Mouse (Mus musculus): Measurements from ENCODE around the gene Ccnl1. TPM values are rescaled to one million over a fixed set of nuclear protein-coding genes. Genes with fewer than 3 reads are reported as not detected.
A peak's percentile ranks its signal among the peaks of the same experiment; 100 is the strongest.

Gene Ccnl1
- total and polyA plus RNA-seq, 3 experiments: 20.1 to 56.5 TPM; not detected in 1

DNA sequence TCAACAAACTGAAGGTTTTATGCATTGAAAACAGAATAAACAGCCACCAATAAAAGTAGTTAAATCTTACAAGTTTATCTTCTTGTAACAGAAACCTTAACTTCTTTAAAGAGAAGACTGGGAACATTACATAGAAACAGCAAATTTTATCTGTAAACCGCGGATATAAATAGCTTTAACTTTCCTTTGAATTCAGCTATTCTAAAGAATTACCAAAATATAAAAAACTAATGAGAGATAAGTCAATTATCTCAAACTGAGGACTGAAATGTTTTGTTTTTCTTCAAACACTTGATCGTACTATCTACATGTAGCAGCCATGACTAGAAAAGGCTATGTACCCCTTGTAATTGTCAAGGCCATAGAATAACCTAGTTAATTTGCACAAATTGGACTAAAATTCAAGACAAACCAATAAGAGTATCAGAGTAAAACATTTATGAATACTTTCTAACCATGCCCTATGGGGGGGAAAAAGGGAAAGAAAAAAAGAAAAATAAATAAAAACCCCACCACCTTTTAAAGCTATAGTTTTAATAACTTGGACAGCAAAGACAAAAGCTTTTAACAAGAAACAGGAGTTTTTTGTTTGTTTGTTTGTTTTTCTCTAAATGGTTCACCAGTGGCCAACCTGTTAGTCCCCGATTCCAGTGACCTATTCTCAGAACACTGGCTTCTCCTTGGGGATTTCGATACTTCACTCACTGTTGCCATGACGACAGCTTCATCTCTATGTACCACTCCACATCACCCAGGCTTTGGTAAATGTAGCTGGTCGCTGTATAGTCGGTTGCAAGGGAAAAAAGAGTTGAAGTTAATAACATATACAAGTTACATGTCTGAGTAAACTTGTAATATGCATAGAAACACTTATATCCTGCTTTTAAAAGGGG, 3.3 kb downstream of the Ccnl1 start (continued):
- TF ChIP-seq UBTF (IDR thresholded peaks at IDR 0.05; ENCODE audit: borderline replicate concordance, insufficient read depth, low read depth, low read length) (no peak), SIN3A (IDR thresholded peaks at IDR 0.05; ENCODE audit: low read length) (peak; percentile 69), MEF2A (IDR thresholded peaks at IDR 0.05; ENCODE audit: extremely low read depth, insufficient replicate concordance, low read depth, low read length, poor library complexity, severe bottlenecking) (peak; percentile 98), TBP (IDR thresholded peaks at IDR 0.05; ENCODE audit: low read depth, low read length) (no peak), GATA1 (IDR thresholded peaks at IDR 0.05; ENCODE audit: low read depth, low read length) (peak; percentile 81)

DNA sequence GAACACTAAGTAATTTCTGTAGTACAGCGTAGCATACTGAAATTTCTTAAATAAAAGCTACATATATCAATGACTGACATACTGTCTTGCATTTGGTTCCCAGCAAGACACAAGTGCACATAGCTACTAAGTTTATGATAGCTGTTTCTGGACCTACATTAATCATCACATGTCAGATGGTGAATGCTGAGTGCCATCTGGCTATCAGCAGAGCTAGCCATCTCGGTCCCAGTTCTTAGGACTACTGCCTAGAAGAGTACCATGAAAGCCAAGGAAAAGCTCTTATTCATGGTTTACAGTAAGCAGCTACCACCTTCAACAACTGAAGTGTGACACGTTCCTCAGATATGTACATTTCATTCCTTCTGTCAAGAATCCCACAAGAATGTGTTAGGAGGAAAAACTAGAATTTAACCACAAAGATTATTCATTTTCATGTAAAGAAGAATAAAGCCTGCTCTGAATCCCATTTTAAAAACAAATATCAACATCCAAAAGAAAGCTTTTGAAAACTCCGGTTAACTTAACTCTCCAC, 7.2 kb downstream of the Ccnl1 start:
- TF ChIP-seq TAL1 (IDR thresholded peaks at IDR 0.05; ENCODE audit: low read length) (peak; percentile 24; the same call in 1 of the 2 replicates), POLR2A (IDR thresholded peaks at IDR 0.05; ENCODE audit: control insufficient read depth in 1 of 2, insufficient read depth in 1 of 2, low read depth in 1 of 2, low read length in 2 of 2, poor library complexity in 1 of 2) (peak in 1 of 2 experiments; percentile 31; a peak in 1 of 4 replicates), MAFK (IDR thresholded peaks at IDR 0.05; ENCODE audit: borderline replicate concordance, low read depth, low read length) (no peak)
- Histone ChIP-seq H3K27me3 (ENCODE audit: control insufficient read depth in 1 of 2, insufficient read depth in 2 of 2, low read length in 2 of 2) (no peaks in the 10 kb centered on the region), H3K36me3 (ENCODE audit: control insufficient read depth in 1 of 2, insufficient read depth in 2 of 2, low read length in 2 of 2) (peaks cover 60 to 86% of the 10 kb centered on the region in 2 experiments), H3K9ac (ENCODE audit: control insufficient read depth, low read depth, low read length, poor library complexity, severe bottlenecking) (no peak overlapping the region), H3K9me3 (replicated peaks; ENCODE audit: insufficient read depth, low read length) (no peaks in the 10 kb centered on the region), H3K27ac (ENCODE audit: control insufficient read depth, low read depth, low read length) (no peak overlapping the region), H3K4me1 (ENCODE audit: control insufficient read depth in 1 of 2, insufficient read depth in 2 of 2, low read length in 2 of 2) (peaks cover 10 to 14% of the 10 kb centered on the region in 2 experiments), H3K79me2 (ENCODE audit: control insufficient read depth, insufficient read depth, low read length, poor library complexity) (peaks cover 30% of the 10 kb centered on the region), H3K4me3 (ENCODE audit: control insufficient read depth in 1 of 2, insufficient read depth in 1 of 2, low read depth in 2 of 2, low read length in 2 of 2) (no peak overlapping the region)
- DNase-seq (ENCODE audit: low read depth, low spot score): no peak

DNA sequence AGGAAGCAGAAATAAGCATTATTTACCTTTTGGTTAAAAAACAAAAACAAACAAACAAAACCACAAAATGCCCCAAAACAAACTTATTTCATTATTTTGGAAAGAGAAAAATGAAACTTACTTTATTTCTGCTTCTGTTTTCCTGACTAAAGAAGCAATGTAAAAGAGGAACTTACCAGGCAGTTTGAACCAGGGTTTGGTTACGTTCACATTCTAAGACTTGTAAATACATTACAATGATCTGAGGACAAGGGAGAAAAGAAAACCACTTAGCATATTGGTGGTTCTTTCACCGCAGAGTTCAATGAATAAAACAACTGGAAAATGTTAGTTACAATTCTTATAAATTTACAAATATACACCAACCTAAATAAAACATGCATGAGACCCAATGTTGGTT, 7.7 kb downstream of the Ccnl1 start:
- Histone ChIP-seq H3K4me3 (ENCODE audit: control insufficient read depth in 1 of 2, insufficient read depth in 1 of 2, low read depth in 2 of 2, low read length in 2 of 2) (no peak overlapping the region), H3K36me3 (ENCODE audit: control insufficient read depth in 1 of 2, insufficient read depth in 2 of 2, low read length in 2 of 2) (peaks cover 57 to 86% of the 10 kb centered on the region in 2 experiments), H3K9ac (ENCODE audit: control insufficient read depth, low read depth, low read length, poor library complexity, severe bottlenecking) (no peak overlapping the region), H3K27me3 (ENCODE audit: control insufficient read depth in 1 of 2, insufficient read depth in 2 of 2, low read length in 2 of 2) (no peaks in the 10 kb centered on the region), H3K9me3 (replicated peaks; ENCODE audit: insufficient read depth, low read length) (no peaks in the 10 kb centered on the region), H3K79me2 (ENCODE audit: control insufficient read depth, insufficient read depth, low read length, poor library complexity) (peaks cover 27% of the 10 kb centered on the region), H3K27ac (ENCODE audit: control insufficient read depth, low read depth, low read length) (no peak overlapping the region), H3K4me1 (ENCODE audit: control insufficient read depth in 1 of 2, insufficient read depth in 2 of 2, low read length in 2 of 2) (peaks cover 10 to 13% of the 10 kb centered on the region in 2 experiments)
- DNase-seq (ENCODE audit: low read depth, low spot score): peak; percentile 67
- TF ChIP-seq UBTF (IDR thresholded peaks at IDR 0.05; ENCODE audit: borderline replicate concordance, insufficient read depth, low read depth, low read length) (no peak), MYB (IDR thresholded peaks at IDR 0.05; ENCODE audit: low read depth, low read length) (no peak), SIN3A (IDR thresholded peaks at IDR 0.05; ENCODE audit: low read length) (peak; percentile 35; the same call in 1 of the 2 replicates), POLR2AphosphoS2 (IDR thresholded peaks at IDR 0.05; ENCODE audit: low read length) (no peak), RAD21 (IDR thresholded peaks at IDR 0.05; ENCODE audit: low read depth, low read length) (no peak), JUND (IDR thresholded peaks at IDR 0.05; ENCODE audit: low read depth, low read length) (no peak), TCF12 (IDR thresholded peaks at IDR 0.05; ENCODE audit: low read depth, low read length) (no peak), ETS1 (IDR thresholded peaks at IDR 0.05; ENCODE audit: low read depth, low read length) (no peak), MAFK (IDR thresholded peaks at IDR 0.05; ENCODE audit: borderline replicate concordance, low read depth, low read length) (no peak), BHLHE40 (IDR thresholded peaks at IDR 0.05; ENCODE audit: borderline replicate concordance, low read depth, low read length) (no peak), ZNF384 (IDR thresholded peaks at IDR 0.05; ENCODE audit: low read depth, low read length) (no peak), KAT2A (conservative IDR thresholded peaks at IDR 0.05; ENCODE audit: low read depth, low read length) (no peak), USF1 (IDR thresholded peaks at IDR 0.05; ENCODE audit: low read depth, low read length) (no peak), EP300 (IDR thresholded peaks at IDR 0.05; ENCODE audit: low read depth in 1 of 2, low read length in 2 of 2) (peak in 1 of 2 experiments; percentile 43; a peak in 1 of 4 replicates), MXI1 (IDR thresholded peaks at IDR 0.05; ENCODE audit: low read depth, low read length) (no peak), TAL1 (IDR thresholded peaks at IDR 0.05; ENCODE audit: low read length) (no peak), NRF1 (IDR thresholded peaks at IDR 0.05; ENCODE audit: insufficient read depth, low read depth, low read length, poor library complexity, severe bottlenecking) (no peak)
